Mouse (Mus musculus) hindbrain, embryonic 13.5 days (tissue): Measurements from ENCODE around the gene Cdk12. TPM values are rescaled to one million over a fixed set of nuclear protein-coding genes. Genes with fewer than 3 reads are reported as not detected.

Experiments
- ATAC-seq: fragments of 200-750 bp; cut with Nextera tagmentation; 2 replicates; pipeline ENCODE4 v1.8.0; 2017; ENCODE audit warnings: moderate TSS enrichment; ENCODE audit not compliant: low FRiP score
- H3K27ac ChIP-seq: fragments of 300-500 bp; sonication (generic); 2 replicates; pipeline ENCODE4 v1.5.1; 2015; ENCODE audit warnings: inconsistent platforms, mild to moderate bottlenecking, moderate library complexity
- H3K27me3 ChIP-seq: fragments of 300-500 bp; sonication (generic); 2 replicates; pipeline ENCODE4 v1.6.1; 2015; ENCODE audit warnings: mild to moderate bottlenecking, inconsistent platforms
- H3K36me3 ChIP-seq: fragments of 300-500 bp; sonication (generic); 2 replicates; pipeline ENCODE4 v1.6.1; 2015; ENCODE audit warnings: mild to moderate bottlenecking, inconsistent platforms
- H3K4me1 ChIP-seq: fragments of 300-500 bp; sonication (generic); replicated peaks from 2 replicates; pipeline ENCODE4 v1.6.1; 2015; ENCODE audit warnings: inconsistent platforms
- H3K4me2 ChIP-seq: fragments of 300-500 bp; sonication (generic); 2 replicates; pipeline ENCODE4 v1.6.1; 2015; ENCODE audit warnings: inconsistent platforms, mild to moderate bottlenecking, moderate library complexity
- H3K4me3 ChIP-seq: fragments of 300-500 bp; sonication (generic); 2 replicates; pipeline ENCODE4 v1.5.1; 2015; ENCODE audit warnings: mild to moderate bottlenecking, inconsistent platforms
- H3K9ac ChIP-seq: fragments of 300-500 bp; sonication (generic); 2 replicates; pipeline ENCODE4 v1.6.1; 2015; ENCODE audit warnings: mild to moderate bottlenecking, inconsistent platforms
- H3K9me3 ChIP-seq: fragments of 300-500 bp; sonication (generic); 2 replicates; pipeline ENCODE4 v1.6.1; 2016; ENCODE audit warnings: inconsistent platforms
- WGBS: fragments of 180-500 bp; shearing (Covaris S2); methylation state at CpG from one replicate; pipeline ENCODE4 v1.1.7; 2015; 5-methylcytosine and 5-hydroxymethylcytosine counted together
- polyA plus RNA-seq: library from polyadenylated mRNA; unstranded; fragments of >200 nt; fragmentation: Nextera tagmentation; extraction: Ambion mirVana; gene quantifications from 2 replicates; pipeline ENCODE4 v1.2.1, GENCODE M21; 2015

Cdk12 gene
- polyA plus RNA-seq, 1 experiment from 2014 or later: 12.2 TPM

DNA sequence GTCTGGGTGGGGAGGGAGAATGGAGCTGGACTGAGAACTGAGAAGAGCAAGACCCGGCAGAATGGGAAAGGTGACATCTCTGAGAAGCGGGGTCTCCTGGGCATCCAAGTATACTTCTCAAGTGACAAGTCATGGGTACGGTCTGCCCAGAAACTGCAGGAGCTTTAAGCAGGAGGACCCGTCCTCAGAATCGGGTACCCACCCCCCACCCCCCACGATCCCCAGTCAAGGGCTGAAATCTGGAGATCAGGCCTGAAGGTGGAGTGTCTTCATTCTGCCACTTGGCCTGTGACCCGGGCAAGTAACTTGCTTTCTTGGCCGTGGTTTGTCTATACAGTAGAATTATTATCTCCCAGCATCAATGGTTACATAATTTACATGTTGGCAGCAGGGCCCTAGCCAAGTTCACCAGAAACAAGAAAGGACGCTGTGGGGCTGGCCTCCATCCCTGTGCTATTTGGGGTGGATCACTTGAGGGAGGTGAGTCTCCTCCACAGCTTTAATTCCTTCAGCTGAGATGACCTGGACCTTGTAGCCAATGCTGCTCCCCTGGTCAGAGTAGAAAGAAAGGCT is 92.2 kb downstream of the Cdk12 start:
- Histone ChIP-seq H3K4me1 (peaks cover 71% of the 10 kb centered on the region), H3K9ac (peak overlapping the region; percentile 86), H3K9me3 (no peaks in the 10 kb centered on the region), H3K36me3 (no peaks in the 10 kb centered on the region), H3K4me3 (peak overlapping the region; percentile 66), H3K27ac (peak overlapping the region; percentile 88), H3K4me2 (peak overlapping the region; percentile 88), H3K27me3 (peaks cover 25% of the 10 kb centered on the region)
- ATAC-seq: peak; percentile 7; the same call in 1 of the 2 replicates
- 6% methylated on average over 9 of the region's 9 CpGs for WGBS

DNA sequence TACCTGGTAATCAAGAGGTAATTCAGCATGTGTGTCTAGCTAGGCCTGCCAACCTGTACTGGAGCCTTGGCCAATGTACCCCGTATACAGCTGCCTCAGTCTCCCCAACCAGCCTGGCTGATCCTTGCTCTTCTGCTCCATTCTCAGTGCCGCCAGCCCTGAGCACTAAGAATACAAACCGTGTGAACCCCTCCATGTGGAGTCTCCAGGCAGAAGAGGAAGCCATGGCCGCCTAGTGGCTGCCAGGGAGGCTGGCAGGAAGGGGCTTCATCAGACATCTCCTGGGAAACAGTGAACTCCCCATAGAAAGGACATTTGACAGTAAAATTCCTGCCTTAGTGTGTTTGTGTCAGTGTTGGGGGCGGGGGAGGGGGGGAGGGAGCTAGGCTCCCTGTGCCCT is 93.4 kb downstream of the Cdk12 start:
- H3K27me3 ChIP-seq: peaks cover 25% of the 10 kb centered on the region
- peak overlapping the region; percentile 0; the same call in 1 of the 2 replicates for H3K27ac ChIP-seq
- H3K4me1 ChIP-seq: peaks cover 59% of the 10 kb centered on the region
- H3K4me3 ChIP-seq: no peak overlapping the region
- no peak overlapping the region for H3K9ac ChIP-seq
- H3K36me3 ChIP-seq: no peaks in the 10 kb centered on the region
- no peak overlapping the region; the same call in 1 of the 2 replicates for H3K4me2 ChIP-seq
- H3K9me3 ChIP-seq: no peaks in the 10 kb centered on the region
- ATAC-seq: peak; percentile 23; the same call in 1 of the 2 replicates
- under 1% methylated on average over 5 of the region's 5 CpGs for WGBS

DNA sequence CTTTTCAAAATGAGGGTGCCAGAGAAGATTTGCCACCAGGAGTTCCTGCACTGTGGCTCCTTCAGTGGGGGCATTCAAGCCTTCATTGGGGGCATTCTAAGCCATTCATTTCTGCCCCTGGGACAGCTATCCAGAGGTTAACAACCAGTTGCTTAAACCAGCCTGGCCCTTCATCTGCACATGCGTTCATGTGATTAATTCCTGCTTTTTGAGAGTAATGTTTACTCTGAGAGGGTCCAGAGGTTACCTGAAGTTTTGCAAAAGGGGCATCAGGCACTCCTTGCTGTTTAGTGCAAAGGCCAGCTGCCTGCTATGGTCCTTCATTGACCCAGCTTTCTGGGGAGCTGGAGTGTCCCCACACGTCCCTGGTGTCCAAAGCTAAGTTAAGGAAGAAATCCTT is 94.1 kb downstream of the Cdk12 start:
- no peaks in the 10 kb centered on the region for H3K9me3 ChIP-seq
- peaks cover 57% of the 10 kb centered on the region for H3K4me1 ChIP-seq
- no peak overlapping the region for H3K4me3 ChIP-seq
- no peak overlapping the region for H3K9ac ChIP-seq
- H3K4me2 ChIP-seq: no peak overlapping the region
- no peak overlapping the region for H3K27ac ChIP-seq
- ATAC-seq: no peak
- H3K36me3 ChIP-seq: no peaks in the 10 kb centered on the region
- 53% methylated on average over 2 of the region's 2 CpGs for WGBS
- peaks cover 28% of the 10 kb centered on the region for H3K27me3 ChIP-seq

DNA sequence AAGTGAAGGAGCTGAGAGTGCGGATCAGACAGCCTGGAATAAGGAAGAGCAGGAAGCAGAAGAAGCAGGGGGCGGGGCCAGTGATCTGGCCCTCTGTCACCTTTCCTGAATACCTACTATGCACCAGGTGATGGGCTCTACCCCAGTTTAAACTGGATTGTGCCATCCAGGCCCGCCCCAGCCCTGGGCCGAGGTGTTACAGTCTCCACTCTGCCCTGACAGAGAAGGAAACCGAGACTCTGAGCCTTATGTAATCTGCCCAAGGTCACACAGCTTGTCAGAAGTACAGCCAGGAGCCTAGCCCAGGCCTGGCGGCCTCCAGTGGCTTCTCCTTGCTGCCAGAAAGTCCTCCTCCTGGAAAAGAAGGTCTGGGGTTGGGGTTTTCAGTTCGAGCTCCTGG is 94.9 kb downstream of the Cdk12 start:
- no peak overlapping the region for H3K4me3 ChIP-seq
- no peaks in the 10 kb centered on the region for H3K9me3 ChIP-seq
- peaks cover 57% of the 10 kb centered on the region for H3K4me1 ChIP-seq
- H3K27ac ChIP-seq: peak overlapping the region; percentile 40
- H3K27me3 ChIP-seq: peaks cover 30% of the 10 kb centered on the region
- no peaks in the 10 kb centered on the region for H3K36me3 ChIP-seq
- H3K9ac ChIP-seq: no peak overlapping the region; the same call in 1 of the 2 replicates
- ATAC-seq: no peak
- WGBS: 17% methylated on average over 7 of the region's 7 CpGs
- no peak overlapping the region for H3K4me2 ChIP-seq

DNA sequence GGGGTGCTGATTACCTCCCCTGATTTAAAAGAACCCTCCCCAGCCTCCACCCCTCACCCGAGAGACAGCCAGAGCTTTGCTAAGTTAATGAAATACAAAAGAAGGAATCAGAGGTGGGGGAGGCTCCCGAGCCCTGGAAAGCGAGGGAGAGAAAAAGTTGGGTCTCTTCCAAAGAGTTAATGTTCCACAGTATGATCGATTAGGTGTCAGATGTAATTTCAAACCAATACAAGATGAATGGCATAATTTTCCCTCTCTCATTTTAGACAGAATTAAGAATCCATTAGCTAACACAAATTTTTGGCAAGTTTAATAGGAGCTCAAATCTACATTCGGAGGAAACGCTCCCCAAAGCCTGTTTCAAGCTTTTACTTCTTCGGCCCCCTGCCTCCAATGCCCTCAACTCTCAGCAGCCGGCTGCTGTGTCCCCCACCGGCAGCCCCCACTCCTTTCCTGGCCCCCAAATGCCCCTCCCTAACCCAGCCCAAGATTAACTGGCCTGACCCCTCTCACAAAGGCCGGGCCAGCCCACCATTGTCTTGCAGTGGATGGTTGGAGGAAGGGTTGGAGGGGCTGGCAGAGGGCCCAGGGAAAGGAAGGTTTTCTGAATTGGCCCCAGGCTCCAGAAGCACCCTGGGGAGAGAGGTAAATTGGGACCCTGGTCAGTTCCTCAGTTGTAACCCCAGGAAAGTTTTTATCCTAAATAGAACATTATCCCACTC is 95.8 kb downstream of the Cdk12 start:
- peaks cover 51% of the 10 kb centered on the region for H3K4me1 ChIP-seq
- H3K9me3 ChIP-seq: no peaks in the 10 kb centered on the region
- no peak overlapping the region for H3K4me3 ChIP-seq
- H3K27ac ChIP-seq: peak overlapping the region; percentile 67
- no peak overlapping the region for H3K9ac ChIP-seq
- no peaks in the 10 kb centered on the region for H3K36me3 ChIP-seq
- H3K4me2 ChIP-seq: peak overlapping the region; percentile 33
- H3K27me3 ChIP-seq: peaks cover 30% of the 10 kb centered on the region
- ATAC-seq: no peak
- WGBS: 7% methylated on average over 10 of the region's 10 CpGs

DNA sequence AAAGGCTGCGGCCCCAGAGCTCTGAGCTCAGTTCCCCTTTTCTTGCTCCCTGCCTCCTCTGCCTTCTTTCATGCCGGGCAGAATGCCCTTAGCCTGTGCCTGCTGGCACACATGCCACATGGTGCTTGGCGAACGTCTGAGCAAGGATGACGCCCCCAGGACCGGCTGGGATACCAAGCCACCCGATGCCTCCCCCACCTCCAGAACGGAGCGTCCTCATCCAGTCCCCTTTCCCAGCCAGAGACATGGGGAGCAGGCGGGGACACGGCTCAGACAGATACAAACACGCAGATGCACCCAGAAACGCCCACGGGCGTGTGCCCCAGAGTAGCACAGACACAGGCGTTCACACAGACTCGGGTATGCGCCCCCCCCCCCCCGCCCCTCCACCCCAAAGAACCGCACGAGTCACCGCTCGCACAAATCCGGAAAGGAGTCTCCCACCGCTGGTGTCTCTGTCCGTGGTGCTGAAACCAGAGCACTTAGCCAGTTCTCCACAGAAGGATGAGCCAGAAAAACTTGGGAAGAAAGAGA is 111.0 kb downstream of the Cdk12 start:
- H3K4me2 ChIP-seq: peak overlapping the region; percentile 23; the same call in 1 of the 2 replicates
- ATAC-seq: no peak
- peaks cover 93% of the 10 kb centered on the region for H3K27me3 ChIP-seq
- no peaks in the 10 kb centered on the region for H3K36me3 ChIP-seq
- no peak overlapping the region for H3K4me3 ChIP-seq
- WGBS: 2% methylated on average over 21 of the region's 26 CpGs
- no peaks in the 10 kb centered on the region for H3K9me3 ChIP-seq
- H3K27ac ChIP-seq: no peak overlapping the region
- 0 out of 2 replicates have a peak overlapping the region, but pooled peaks have one; percentile 24 for H3K9ac ChIP-seq
- H3K4me1 ChIP-seq: peaks cover 25% of the 10 kb centered on the region

DNA sequence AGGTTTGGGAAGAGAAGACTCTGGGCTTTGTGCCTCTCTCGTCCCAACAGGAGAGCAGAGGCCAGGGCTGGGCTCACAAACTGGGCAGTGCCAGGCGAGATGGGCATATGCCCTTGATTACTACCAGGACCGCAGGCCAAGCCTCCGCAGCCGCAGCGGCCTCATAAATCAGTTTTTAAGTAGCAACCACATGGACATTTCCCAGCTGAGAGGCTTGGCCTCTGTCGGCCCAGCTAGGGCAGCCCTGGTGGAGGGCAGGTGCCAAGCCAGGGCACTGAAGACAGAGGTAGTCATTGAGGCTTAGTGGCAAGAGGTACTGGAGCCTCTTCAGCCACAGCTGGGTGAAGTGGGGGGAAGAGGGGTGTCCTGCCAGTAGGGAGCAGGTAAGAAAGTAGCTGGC is 114.6 kb downstream of the Cdk12 start:
- no peak overlapping the region for H3K9ac ChIP-seq
- WGBS: 2% methylated on average over 7 of the region's 7 CpGs
- H3K36me3 ChIP-seq: no peaks in the 10 kb centered on the region
- no peaks in the 10 kb centered on the region for H3K9me3 ChIP-seq
- H3K4me1 ChIP-seq: peaks cover 52% of the 10 kb centered on the region
- H3K4me2 ChIP-seq: 0 out of 2 replicates have a peak overlapping the region, but pooled peaks have one; percentile 2
- H3K4me3 ChIP-seq: no peak overlapping the region
- peak overlapping the region; percentile 72 for H3K27ac ChIP-seq
- ATAC-seq: 0 out of 2 replicates have a peak, but pooled peaks have one; percentile 60
- peaks cover 96% of the 10 kb centered on the region for H3K27me3 ChIP-seq

DNA sequence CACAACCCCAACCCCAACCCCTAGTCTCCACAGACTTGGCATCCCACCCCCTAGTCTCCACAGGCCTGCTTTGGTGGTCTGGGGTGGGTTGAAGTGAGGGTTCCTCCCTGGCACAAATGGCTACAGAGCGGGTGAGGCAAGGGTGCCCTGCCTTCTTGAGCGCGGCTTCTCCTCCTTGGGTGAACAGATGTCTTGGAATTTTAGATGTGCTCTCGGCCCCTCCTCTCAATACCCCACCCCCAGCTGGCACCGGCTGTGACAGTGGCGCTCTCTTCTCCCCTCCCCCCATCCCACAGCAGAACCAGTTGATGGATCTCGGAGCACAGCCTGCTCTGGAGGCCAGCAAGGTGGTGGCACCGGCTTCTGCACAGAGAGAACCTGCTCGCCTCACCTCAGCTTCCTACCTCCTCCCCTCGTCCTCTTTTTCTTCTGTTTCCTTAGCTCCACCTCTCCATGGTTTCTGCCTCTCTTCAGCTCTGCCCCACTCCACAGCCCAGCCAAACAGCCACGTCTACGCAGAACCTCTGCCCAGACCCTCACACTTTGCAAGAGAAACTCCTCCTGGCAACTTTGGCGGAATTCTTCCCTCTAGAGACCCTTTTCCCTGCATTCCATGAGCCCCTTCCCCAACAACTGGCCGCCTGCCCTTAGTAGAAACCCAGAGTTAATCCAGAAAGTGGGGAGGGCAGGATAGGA is 115.7 kb downstream of the Cdk12 start:
- Histone ChIP-seq H3K27me3 (peaks cover 98% of the 10 kb centered on the region), H3K4me2 (no peak overlapping the region; the same call in 1 of the 2 replicates), H3K4me3 (no peak overlapping the region), H3K4me1 (peaks cover 51% of the 10 kb centered on the region), H3K9ac (no peak overlapping the region), H3K27ac (peak overlapping the region; percentile 64), H3K9me3 (no peaks in the 10 kb centered on the region), H3K36me3 (no peaks in the 10 kb centered on the region)
- 0 out of 2 replicates have a peak, but pooled peaks have one; percentile 5 for ATAC-seq
- WGBS: under 1% methylated on average over 14 of the region's 14 CpGs

DNA sequence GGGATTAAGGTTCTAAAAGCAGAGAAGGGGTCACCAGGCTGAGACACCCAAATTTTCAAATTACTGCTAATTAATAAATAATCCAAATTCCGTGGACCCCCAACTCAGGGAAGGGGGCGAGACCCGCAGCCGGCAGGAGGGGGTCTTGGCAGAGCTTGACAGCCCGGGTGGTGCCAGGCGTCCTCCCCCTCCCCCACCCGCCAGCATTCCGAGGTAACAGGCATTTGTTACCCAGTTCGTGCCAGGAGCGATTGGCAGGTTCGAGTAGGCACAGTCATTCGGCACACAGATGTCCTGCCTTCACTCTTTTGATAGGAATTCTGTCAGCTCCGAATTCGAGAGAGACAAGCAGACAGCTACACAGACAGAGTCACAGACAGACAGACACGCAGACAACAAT is 116.3 kb downstream of the Cdk12 start:
- Histone ChIP-seq H3K9me3 (no peaks in the 10 kb centered on the region), H3K4me3 (no peak overlapping the region), H3K36me3 (no peaks in the 10 kb centered on the region), H3K9ac (no peak overlapping the region), H3K4me1 (peaks cover 45% of the 10 kb centered on the region), H3K27me3 (peaks cover 98% of the 10 kb centered on the region), H3K4me2 (no peak overlapping the region), H3K27ac (peak overlapping the region; percentile 64)
- ATAC-seq: no peak
- WGBS: 3% methylated on average over 15 of the region's 15 CpGs

DNA sequence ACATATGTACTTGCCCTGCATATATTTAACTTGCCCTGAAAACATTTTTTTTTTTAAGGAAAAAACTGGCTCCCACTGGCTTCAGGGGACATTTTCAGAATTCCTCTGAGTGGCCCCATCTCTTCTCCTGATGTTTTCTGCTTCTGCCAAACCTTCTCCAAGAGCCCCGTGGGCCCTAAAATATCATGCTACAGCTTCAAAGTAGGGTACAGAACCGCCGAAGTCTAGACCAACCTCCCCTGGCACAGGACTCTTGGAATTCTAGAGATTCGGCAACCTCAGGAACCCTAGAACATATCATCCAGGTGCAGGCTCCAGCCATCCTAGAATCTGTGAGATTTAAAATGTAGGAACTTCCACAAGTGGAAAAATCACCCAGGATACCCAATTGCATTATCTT is 116.7 kb downstream of the Cdk12 start:
- 0 out of 2 replicates have a peak overlapping the region, but pooled peaks have one; percentile 2 for H3K4me2 ChIP-seq
- no peaks in the 10 kb centered on the region for H3K36me3 ChIP-seq
- H3K4me3 ChIP-seq: no peak overlapping the region
- H3K9me3 ChIP-seq: no peaks in the 10 kb centered on the region
- peaks cover 98% of the 10 kb centered on the region for H3K27me3 ChIP-seq
- H3K9ac ChIP-seq: no peak overlapping the region
- WGBS: 8% methylated on average over 4 of the region's 4 CpGs
- ATAC-seq: no peak
- H3K27ac ChIP-seq: peak overlapping the region; percentile 44
- peaks cover 44% of the 10 kb centered on the region for H3K4me1 ChIP-seq

DNA sequence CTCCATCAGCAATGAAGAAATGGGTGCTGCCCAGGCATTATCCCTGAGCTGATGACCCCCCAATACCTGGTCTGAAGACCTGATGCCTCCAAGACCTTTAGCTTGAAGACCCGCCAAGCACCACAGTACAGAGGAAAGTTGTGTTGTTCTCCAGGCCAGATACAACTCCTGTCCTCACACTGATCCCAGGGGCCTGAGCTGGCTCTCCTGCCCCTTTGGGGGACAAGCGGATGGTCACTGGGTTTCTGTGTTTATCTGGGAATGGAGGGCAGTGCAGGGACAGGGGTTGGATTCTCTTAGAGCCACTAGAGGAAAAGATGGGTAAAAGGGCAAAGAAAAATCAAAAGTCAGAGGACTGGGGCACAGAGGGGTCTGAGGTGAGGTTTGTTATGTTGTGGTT is 117.1 kb downstream of the Cdk12 start:
- Histone ChIP-seq H3K4me1 (peaks cover 44% of the 10 kb centered on the region), H3K9ac (no peak overlapping the region), H3K4me3 (no peak overlapping the region), H3K27me3 (peaks cover 98% of the 10 kb centered on the region), H3K27ac (peak overlapping the region; percentile 44), H3K4me2 (0 out of 2 replicates have a peak overlapping the region, but pooled peaks have one; percentile 10), H3K36me3 (no peaks in the 10 kb centered on the region), H3K9me3 (no peaks in the 10 kb centered on the region)
- WGBS: 3% methylated on average over 2 of the region's 2 CpGs
- no peak for ATAC-seq

DNA sequence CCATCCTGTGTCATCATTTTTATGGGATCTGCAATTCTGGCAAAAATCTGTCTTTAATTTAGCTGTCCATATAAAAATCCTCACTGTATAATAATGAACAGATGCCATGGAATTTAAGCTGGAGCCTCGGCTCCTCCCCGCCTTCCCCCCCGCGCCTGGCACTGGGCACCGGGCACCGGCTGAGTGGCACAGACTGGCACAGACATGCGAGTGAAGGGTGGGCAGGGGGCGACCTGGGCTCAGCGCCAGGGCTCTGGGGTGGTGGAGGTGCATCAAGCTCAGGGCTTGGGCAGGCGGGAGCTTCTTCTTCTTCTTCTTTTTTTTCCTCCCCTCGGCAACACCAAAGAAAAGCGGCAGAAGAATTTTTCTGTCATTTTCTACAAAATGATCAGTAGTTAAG is 117.5 kb downstream of the Cdk12 start:
- H3K27me3 ChIP-seq: peaks cover 98% of the 10 kb centered on the region
- H3K27ac ChIP-seq: peak overlapping the region; percentile 80
- 0 out of 2 replicates have a peak overlapping the region, but pooled peaks have one; percentile 24 for H3K9ac ChIP-seq
- H3K4me1 ChIP-seq: peaks cover 44% of the 10 kb centered on the region
- WGBS: 9% methylated on average over 12 of the region's 12 CpGs
- H3K4me2 ChIP-seq: peak overlapping the region; percentile 40
- no peak for ATAC-seq
- no peaks in the 10 kb centered on the region for H3K36me3 ChIP-seq
- H3K4me3 ChIP-seq: no peak overlapping the region
- H3K9me3 ChIP-seq: no peaks in the 10 kb centered on the region
